Mouse (Mus musculus) ES-E14 (cell line): ENCODE results near the gene Dbr1.

Experiments
- CHD2 ChIP-seq: IDR thresholded peaks from 2 replicates; pipeline ENCODE4 v1.6.1; 2014; ENCODE audit warnings: mild to moderate bottlenecking, low read depth, low read length, inconsistent platforms
- HCFC1 ChIP-seq: IDR thresholded peaks from 2 replicates; pipeline ENCODE4 v1.6.1; 2012; ENCODE audit warnings: low read length, inconsistent platforms, borderline replicate concordance; ENCODE audit not compliant: insufficient read depth
- MAFK ChIP-seq: IDR thresholded peaks from 2 replicates; pipeline ENCODE4 v1.6.1; 2014; ENCODE audit warnings: mild to moderate bottlenecking, low read depth, low read length, inconsistent platforms; ENCODE audit not compliant: insufficient read depth
- ZC3H11A ChIP-seq: IDR thresholded peaks from 2 replicates; pipeline ENCODE4 v1.6.1; 2012; ENCODE audit warnings: low read depth, mild to moderate bottlenecking, inconsistent platforms, low read length, borderline replicate concordance

DNA sequence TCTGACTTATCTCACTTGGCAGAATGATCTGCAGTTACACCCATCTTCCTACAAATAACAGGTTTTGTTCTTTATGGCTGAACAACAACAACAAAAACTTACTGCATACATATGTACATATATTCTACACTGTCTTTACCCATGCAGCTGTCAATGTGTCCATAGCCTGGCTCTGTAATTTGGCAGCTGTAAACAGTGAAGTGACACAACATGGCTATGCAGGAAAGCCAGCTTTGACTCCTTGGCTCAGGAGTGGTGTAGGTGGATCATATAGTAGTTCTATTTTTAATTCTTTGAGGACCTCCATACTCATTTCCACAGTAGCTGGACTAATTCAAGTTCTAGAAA lies 16.1 kb upstream of the Dbr1 start:
- no peak for TF ChIP-seq CHD2
- TF ChIP-seq ZC3H11A: no peak
- no peak for TF ChIP-seq MAFK
- no peak for TF ChIP-seq HCFC1
